Mouse (Mus musculus): ENCODE results near the gene Vmn1r201.

The Vmn1r201 gene

DNA sequence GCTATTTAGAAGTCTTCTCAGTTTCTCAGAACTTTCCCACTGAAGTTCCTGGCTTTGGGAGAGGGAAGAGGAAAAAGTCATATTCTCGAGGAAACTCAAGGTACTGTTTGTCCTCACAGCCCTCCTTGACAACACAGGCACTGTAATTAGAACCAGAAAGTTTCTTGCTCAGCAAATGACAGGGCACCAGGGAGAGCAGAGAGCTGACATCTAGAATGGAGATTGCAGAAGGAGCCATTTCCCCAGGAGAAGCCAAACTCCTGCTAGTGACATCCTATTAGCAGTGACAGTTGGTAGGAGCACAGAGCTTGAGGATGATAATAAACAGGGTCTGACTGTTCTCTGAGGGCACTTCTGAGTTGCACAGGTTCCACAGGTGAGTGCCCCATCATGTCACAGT is at the start of gene Vmn1r201:
Vmn1r201 (plus strand) TSS at position 301 of the 400 bp plus-strand sequence.
- DNase-seq (ENCODE audit: extremely low spot score) = no peak

DNA sequence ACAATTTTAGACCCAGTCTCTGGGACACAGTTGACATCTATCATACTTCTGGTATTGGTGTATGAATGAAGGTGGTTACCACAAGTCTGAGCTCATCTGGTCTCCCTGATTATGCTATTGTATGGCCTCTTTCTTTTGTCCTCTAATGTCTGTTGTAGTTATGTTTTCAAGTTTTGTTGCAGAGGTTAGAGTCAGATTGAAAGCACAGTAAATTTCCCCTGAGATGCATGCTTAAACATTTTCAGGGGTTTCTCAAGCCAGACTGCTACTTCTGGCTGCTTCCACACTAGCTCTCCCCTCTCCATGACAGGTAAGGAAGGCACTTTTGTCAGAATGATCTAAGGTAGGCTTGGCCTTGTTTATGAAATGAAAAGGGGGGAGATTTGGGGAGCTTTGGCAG is 16.6 kb upstream of the Vmn1r201 start:
- no peak for DNase-seq (ENCODE audit: extremely low spot score)

DNA sequence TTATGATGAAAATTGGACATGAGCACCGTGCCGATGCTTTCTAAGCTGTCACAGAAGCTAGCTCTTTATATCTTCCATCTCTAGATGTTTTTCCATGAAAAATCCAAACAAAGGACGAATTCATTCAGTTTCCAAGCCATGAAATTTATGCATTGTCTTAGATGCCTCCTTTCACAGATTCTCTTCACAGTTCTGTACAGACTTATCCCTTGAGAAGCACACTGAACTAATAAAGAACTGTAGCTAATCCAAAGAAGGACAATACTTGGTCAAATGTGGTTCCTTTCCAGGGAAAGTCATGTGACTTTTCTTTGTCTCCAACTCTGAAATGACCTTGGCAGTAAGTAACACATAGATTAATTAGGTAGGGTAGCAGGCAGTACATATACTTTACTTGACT is 30.7 kb downstream of the Vmn1r201 start:
- DNase-seq (ENCODE audit: extremely low spot score) = no peak

DNA sequence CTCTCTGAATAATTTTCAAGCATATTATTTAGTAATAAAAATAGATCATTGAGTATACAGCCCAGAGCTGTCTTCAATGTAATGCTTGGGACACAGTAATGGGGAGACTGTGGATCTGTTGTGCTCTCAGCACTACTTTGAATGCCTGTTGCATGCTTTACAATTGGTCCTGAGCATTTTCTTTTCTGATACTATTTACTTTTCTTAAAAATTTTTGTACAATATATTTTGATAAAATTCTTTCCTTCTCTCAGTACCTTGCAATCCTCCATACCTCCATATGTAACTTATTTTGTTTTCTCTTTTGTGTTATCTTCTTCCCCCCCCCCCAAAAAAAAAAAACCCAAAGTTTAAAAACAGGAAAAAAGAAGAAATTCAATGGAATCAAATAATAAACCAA is 33.6 kb downstream of the Vmn1r201 start, which contains the start of gene Vmn1r202:
Vmn1r202 (minus strand) TSS at position 101 of the 400 bp plus-strand sequence.
- DNase-seq (ENCODE audit: extremely low spot score) = no peak

DNA sequence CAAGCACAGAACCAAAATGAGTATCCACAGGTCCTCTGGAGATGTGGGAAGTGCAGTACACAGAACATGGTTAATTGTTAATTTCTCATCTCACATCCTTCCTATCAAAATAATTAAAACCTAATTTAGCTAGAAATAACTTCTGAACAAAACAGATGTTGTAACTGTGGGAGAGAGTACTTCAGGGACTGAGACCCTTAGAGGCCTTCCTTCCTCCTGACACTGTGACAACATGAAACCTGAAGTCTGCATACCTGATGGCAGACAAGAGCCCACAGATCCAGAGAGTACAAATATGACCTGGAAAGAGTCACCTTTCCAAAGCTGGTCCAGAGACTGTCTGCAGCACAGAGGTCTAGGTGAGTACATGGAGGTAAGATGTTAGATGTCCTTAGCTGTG is 46.1 kb downstream of the Vmn1r201 start, which contains the start of gene Vmn1r203:
Vmn1r203 (plus strand) TSS at position 301 of the 400 bp plus-strand sequence.
- no peak for DNase-seq (ENCODE audit: extremely low spot score)

Measured in embryo, embryonic 9.5 days (tissue).